Mouse (Mus musculus) G1E (cell line): Measurements from ENCODE around the gene 1700016C15Rik. TPM values are rescaled to one million over a fixed set of nuclear protein-coding genes. Genes with fewer than 3 reads are reported as not detected.
A peak's percentile ranks its signal among the peaks of the same experiment; 100 is the strongest.

Experiments used
- ATAC-seq: 2 replicates; pipeline ENCODE4 v1.8.0; 2016; ENCODE audit warnings: mild to moderate bottlenecking; ENCODE audit not compliant: insufficient number of reproducible peaks, poor library complexity, low FRiP score, severe bottlenecking; ENCODE audit errors: extremely low read depth
- DNase-seq: peaks from one replicate; pipeline ENCODE4 v3.0.0; 2012; ENCODE audit warnings: low spot score
- H3K27me3 ChIP-seq: 2 replicates; pipeline ENCODE4 v1.6.1; 2012; ENCODE audit warnings: mild to moderate bottlenecking, low read length, inconsistent platforms; ENCODE audit not compliant: insufficient read depth
- H3K36me3 ChIP-seq: replicated peaks from 2 replicates; pipeline ENCODE3; 2012; ENCODE audit warnings: mild to moderate bottlenecking, inconsistent platforms
- H3K4me1 ChIP-seq: 2 replicates; pipeline ENCODE4 v1.6.1; 2012; ENCODE audit warnings: low read depth, low read length, inconsistent platforms, mixed read lengths; ENCODE audit not compliant: insufficient read depth
- H3K4me3 ChIP-seq: 2 replicates; pipeline ENCODE4 v1.5.1; 2012; ENCODE audit warnings: low read depth, mild to moderate bottlenecking, inconsistent platforms, low read length, moderate library complexity, mixed read lengths
- H3K9me3 ChIP-seq: replicated peaks from 2 replicates; pipeline ENCODE4 v1.6.1; 2012; ENCODE audit warnings: inconsistent platforms
- CTCF ChIP-seq: IDR thresholded peaks from 2 replicates; pipeline ENCODE4 v1.5.1; 2012; ENCODE audit warnings: low read depth, low read length, inconsistent platforms, mixed read lengths
- GATA1 ChIP-seq: IDR thresholded peaks from 2 replicates; pipeline ENCODE4 v1.6.1; 2012; ENCODE audit warnings: borderline replicate concordance, low read length, inconsistent platforms, mixed read lengths
- GATA2 ChIP-seq: IDR thresholded peaks from 2 replicates; pipeline ENCODE4 v1.6.1; 2012; ENCODE audit warnings: low read depth, low read length, inconsistent platforms, borderline replicate concordance
- POLR2AphosphoS5 ChIP-seq: IDR thresholded peaks from 2 replicates; pipeline ENCODE4 v1.6.1; 2012; ENCODE audit warnings: low read depth, low read length, inconsistent platforms; ENCODE audit not compliant: insufficient replicate concordance
- TAL1 ChIP-seq: conservative IDR thresholded peaks from 2 replicates; pipeline ENCODE4 v1.6.1; 2012; ENCODE audit warnings: low read depth, low read length, inconsistent platforms, mixed read lengths
- polyA plus RNA-seq: library from polyadenylated mRNA; stranded (reverse); fragments of >175 nt; gene quantifications from 2 replicates; pipeline ENCODE4 v1.2.3, GENCODE M21; 2012
- total RNA-seq, 2 experiments: library from RNA; stranded (forward) in 1 of 2; stranded (reverse) in 1 of 2; fragments of 200-1000 nt in 1 of 2; fragments of >200 nt in 1 of 2; fragmentation: Nextera tagmentation in 1 of 2; gene quantifications; 2 replicates each; pipeline ENCODE4 v1.2.3; 2014 to 2017

1700016C15Rik gene
- total and polyA plus RNA-seq, 3 experiments, result not detected

DNA sequence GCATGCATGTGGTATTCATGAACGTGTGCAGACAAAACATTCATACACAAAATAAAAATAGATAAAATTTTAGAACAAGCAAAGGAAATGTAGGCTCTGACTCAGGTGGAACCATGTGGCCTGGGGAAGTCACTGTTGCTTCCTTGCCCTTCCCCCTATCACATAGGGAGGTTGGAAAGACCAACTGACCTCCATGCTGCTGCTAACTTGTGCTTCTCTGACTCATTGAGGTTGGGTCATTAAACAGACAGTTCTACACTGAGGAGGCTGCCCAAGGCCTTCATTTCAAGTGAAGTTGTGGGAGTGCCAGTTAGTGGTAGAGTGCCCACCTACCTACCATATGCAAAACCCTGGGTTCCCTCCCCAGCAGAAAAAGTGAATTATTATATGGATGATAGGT, 22.0 kb upstream of the 1700016C15Rik start:
- no peak for DNase-seq
- no peak overlapping the region for H3K4me3 ChIP-seq
- H3K36me3 ChIP-seq, result no peaks in the 10 kb centered on the region
- no peaks in the 10 kb centered on the region for H3K9me3 ChIP-seq
- H3K27me3 ChIP-seq, result no peaks in the 10 kb centered on the region
- no peak for TF ChIP-seq GATA2
- no peak for TF ChIP-seq GATA1
- TF ChIP-seq POLR2AphosphoS5, result no peak
- no peak for TF ChIP-seq CTCF
- no peak for TF ChIP-seq TAL1
- ATAC-seq, result no peak
- H3K4me1 ChIP-seq, result 0 out of 2 replicates have a peak, but pooled peaks cover 2% of the 10 kb centered on the region

DNA sequence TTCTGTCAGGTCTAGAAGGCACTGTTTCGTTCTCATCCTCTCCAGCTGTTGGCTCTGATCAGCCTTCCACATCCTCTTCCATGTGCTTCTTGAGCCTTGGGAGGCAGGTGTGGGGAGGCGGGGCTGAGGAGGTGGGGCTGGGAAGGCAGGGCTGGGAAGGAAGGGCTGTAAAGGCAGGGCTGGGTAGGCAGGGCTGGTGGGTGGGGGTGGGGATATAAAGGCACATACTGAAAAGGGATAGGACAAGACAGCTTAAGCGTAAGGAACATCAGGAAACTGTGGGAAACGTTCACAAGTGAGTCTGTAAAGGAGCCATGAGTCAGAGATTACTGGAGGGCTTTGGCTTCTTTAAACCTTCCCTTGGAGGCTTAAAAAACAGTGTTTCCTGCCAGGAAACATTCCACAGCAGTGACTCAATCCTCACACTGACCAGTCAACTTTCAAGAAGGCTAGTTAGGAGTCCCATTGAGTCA, 21.0 kb upstream of the 1700016C15Rik start:
- no peak for ATAC-seq
- Histone ChIP-seq H3K36me3 (no peaks in the 10 kb centered on the region), H3K4me1 (no peaks in the 10 kb centered on the region), H3K9me3 (no peaks in the 10 kb centered on the region), H3K4me3 (no peak overlapping the region), H3K27me3 (no peaks in the 10 kb centered on the region)
- no peak for TF ChIP-seq GATA2
- TF ChIP-seq POLR2AphosphoS5, result no peak
- no peak for DNase-seq

DNA sequence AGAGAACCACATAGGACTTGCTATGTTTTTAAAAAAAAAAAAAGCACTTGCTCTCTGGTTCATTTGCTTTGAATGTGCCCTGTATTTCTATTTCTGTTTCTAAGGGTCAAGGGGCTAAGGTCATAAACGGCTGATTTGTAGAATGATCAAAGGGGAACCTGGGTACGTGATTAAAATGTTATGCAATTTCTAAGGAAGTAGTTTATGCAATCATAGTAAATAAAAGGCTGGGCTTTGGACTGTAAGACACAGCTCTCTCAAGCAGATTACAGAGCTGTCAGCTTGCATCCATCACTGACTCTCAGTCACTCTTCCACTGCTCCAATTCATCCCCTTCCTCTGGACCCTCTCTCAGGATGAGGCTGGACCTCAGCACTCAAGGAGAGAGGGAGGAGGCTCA, 18.6 kb upstream of the 1700016C15Rik start:
- Histone ChIP-seq H3K4me3 (no peak overlapping the region), H3K27me3 (no peaks in the 10 kb centered on the region), H3K4me1 (no peaks in the 10 kb centered on the region), H3K9me3 (no peaks in the 10 kb centered on the region), H3K36me3 (no peaks in the 10 kb centered on the region)
- ATAC-seq (no peak), DNase-seq (no peak)
- no peak for TF ChIP-seq GATA1
- TF ChIP-seq TAL1, result no peak
- TF ChIP-seq CTCF, result no peak
- TF ChIP-seq POLR2AphosphoS5, result no peak
- TF ChIP-seq GATA2, result no peak

DNA sequence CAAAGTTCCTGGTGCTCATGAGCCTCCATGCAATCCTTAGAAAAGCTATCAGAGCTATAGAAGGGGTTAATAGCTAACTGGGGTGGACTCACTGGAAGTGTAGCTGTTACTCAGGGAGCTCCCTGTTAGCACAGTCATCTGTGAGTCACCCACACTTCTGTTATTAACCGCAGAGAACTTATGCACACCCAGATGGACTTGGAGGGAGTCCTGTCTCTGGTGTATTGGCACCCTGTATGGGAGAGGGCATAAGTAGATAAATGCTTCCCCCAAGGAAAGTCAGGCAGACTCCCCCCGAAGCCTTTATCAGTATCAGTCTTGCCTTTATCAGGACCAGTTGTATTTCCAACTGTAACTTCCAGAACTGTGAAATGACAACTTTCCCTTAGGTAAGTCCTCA, 18.2 kb upstream of the 1700016C15Rik start:
- TF ChIP-seq GATA1 (no peak), TAL1 (no peak), POLR2AphosphoS5 (no peak), GATA2 (no peak)
- Histone ChIP-seq H3K4me1 (no peaks in the 10 kb centered on the region; the same call in 1 of the 2 replicates), H3K27me3 (no peaks in the 10 kb centered on the region), H3K36me3 (no peaks in the 10 kb centered on the region), H3K4me3 (no peak overlapping the region), H3K9me3 (no peaks in the 10 kb centered on the region)
- peak; percentile 93 for ATAC-seq
- DNase-seq, result no peak

DNA sequence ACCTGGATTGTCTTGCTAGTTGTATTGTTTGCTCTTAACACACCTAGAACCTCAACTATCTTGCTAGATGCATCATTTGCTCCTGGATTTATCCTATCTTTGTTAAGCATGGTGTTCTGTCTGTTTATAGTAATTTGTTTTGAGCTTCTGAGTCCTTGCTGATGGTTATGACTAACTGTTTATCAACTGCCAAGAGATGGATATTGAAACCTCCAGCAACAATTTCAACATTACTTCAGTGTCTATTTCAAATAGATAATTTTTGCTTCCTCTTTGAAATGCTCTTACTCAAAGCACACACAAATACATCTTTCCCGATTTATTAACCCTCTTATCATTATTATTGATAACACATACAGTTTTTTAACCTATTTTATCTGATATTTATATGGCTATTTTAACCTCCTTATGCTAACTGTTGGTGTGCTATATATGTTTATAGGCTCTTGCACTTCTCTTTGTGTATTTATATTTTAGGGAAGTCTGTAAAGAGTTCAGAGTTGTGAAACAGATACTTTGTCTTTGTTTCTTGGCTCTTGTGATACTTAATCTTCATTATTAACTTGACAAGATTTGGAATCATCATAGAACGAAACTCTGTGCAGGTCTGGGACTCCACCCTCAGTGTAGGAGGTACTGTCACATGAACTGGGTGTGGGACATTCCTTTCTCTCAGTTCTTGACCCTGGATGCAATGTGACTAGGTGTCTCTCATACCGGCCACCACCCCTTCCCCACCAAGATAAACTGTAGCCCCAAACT, 15.8 kb upstream of the 1700016C15Rik start:
- DNase-seq (no peak), ATAC-seq (no peak)
- TF ChIP-seq POLR2AphosphoS5, result no peak
- no peak for TF ChIP-seq TAL1
- TF ChIP-seq CTCF, result no peak
- no peak for TF ChIP-seq GATA2
- no peak for TF ChIP-seq GATA1
- Histone ChIP-seq H3K36me3 (no peaks in the 10 kb centered on the region), H3K4me1 (no peaks in the 10 kb centered on the region; the same call in 1 of the 2 replicates), H3K27me3 (no peaks in the 10 kb centered on the region), H3K9me3 (no peaks in the 10 kb centered on the region), H3K4me3 (no peak overlapping the region)

DNA sequence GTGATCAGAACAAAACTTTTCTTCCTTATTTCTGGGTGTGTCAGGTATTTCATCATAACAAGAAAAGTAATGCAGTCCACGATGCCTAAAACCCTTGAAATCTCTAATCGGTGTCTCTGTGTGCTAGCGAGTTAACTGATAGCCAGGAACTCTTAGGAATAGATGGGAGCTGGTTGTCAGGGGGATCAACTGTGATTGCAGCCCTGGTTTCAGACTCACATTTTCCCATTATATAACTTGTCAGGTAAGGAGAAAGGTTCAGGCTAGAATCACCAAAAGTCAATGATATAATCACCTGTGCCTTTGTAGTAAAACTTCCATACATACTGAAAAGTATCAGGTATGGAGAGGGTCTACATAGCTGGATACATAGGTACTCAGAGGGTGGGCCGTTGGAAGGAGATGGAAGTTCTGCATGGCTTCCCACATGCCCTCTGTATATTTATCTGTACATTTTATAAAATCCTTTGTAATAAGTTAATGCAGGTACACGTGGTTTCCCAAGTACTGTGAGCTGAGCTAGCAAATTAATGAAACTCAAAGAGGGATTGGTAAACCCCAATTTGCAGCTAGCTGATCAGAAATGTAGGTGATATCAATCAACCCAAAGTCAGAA, 15.1 kb upstream of the 1700016C15Rik start:
- Histone ChIP-seq H3K9me3 (no peaks in the 10 kb centered on the region), H3K27me3 (no peaks in the 10 kb centered on the region), H3K4me3 (no peak overlapping the region), H3K36me3 (no peaks in the 10 kb centered on the region), H3K4me1 (no peaks in the 10 kb centered on the region; the same call in 1 of the 2 replicates)
- ATAC-seq (no peak), DNase-seq (no peak)
- TF ChIP-seq POLR2AphosphoS5, result no peak
